29 mouse cellular contexts compared by ENCODE assay signal in genomic region chr12:31724576-31724975, GRCm38 (mm10). TPM values are rescaled to one million over a fixed set of nuclear protein-coding genes. Genes with fewer than 3 reads are reported as not detected.
DNase-seq lines count a peak whose midpoint lies in the region; ATAC-seq and TF ChIP-seq lines count a peak whose summit lies in the region.
"Had no signal": no experiment of that assay in that cellular context is flagged by ENCODE, and none has a peak within 500 bp of the region (broad histone marks: within the 10 kb centered on the region; RNA-seq: fewer than 3 reads in every experiment).

No protein-coding gene starts in this region.

- peak overlapping the region; percentile 62; the same call in 1 of the 2 replicates for H3K27ac ChIP-seq in heart, adult 2 months
- peak overlapping the region; percentile 59 for H3K27ac ChIP-seq in heart, embryonic 16.5 days (ENCODE audit: low read length)
- no peak overlapping the region for H3K27ac ChIP-seq in ES-E14 (ENCODE audit: insufficient read depth, low read depth, low read length, poor library complexity, severe bottlenecking)
- H3K27ac ChIP-seq in stomach, postnatal 0 days (replicated peaks), result no peak overlapping the region
- H3K27ac ChIP-seq: forebrain, embryonic 10.5 days; forebrain, embryonic 13.5 days; hindbrain, embryonic 14.5 days; hindbrain, postnatal 0 days had no signal

- H3K79me2 ChIP-seq in heart, adult 2 months (replicated peaks; ENCODE audit: control insufficient read depth, insufficient read depth, low read length), result no peaks in the 10 kb centered on the region

- H3K27me3 ChIP-seq in heart, adult 2 months (ENCODE audit: control insufficient read depth, insufficient read depth, low read length), result no peaks in the 10 kb centered on the region
- H3K27me3 ChIP-seq in heart, embryonic 16.5 days (ENCODE audit: control insufficient read depth, insufficient read depth, low read length), result no peaks in the 10 kb centered on the region
- H3K27me3 ChIP-seq in stomach, postnatal 0 days (ENCODE audit: control insufficient read depth, insufficient read depth, low read length), result no peaks in the 10 kb centered on the region
- H3K27me3 ChIP-seq: forebrain, embryonic 13.5 days had no signal

- H3K4me1 ChIP-seq in heart, adult 2 months (ENCODE audit: control insufficient read depth, insufficient read depth, low read length), result peaks cover 3% of the 10 kb centered on the region
- H3K4me1 ChIP-seq in heart, embryonic 16.5 days (ENCODE audit: control insufficient read depth, insufficient read depth, low read length), result peaks cover 24% of the 10 kb centered on the region
- peaks cover 2 to 8% of the 10 kb centered on the region in 2 experiments; a peak in 3 of 4 replicates for H3K4me1 ChIP-seq in ES-E14 (ENCODE audit: control insufficient read depth in 2 of 2, insufficient read depth in 2 of 2, low read length in 2 of 2, poor library complexity in 1 of 2)
- H3K4me1 ChIP-seq in stomach, postnatal 0 days (replicated peaks; ENCODE audit: control insufficient read depth, insufficient read depth), result no peaks in the 10 kb centered on the region

- peaks cover 7% of the 10 kb centered on the region for H3K36me3 ChIP-seq in heart, adult 2 months (ENCODE audit: control insufficient read depth, insufficient read depth, low read length)
- 0 out of 2 replicates have a peak, but pooled peaks cover 2% of the 10 kb centered on the region for H3K36me3 ChIP-seq in heart, embryonic 16.5 days (ENCODE audit: control insufficient read depth, insufficient read depth)
- H3K36me3 ChIP-seq in ES-E14 (ENCODE audit: control insufficient read depth, insufficient read depth, low read length, poor library complexity, severe bottlenecking), result no peaks in the 10 kb centered on the region
- H3K36me3 ChIP-seq in stomach, postnatal 0 days (ENCODE audit: control insufficient read depth, insufficient read depth, low read length), result no peaks in the 10 kb centered on the region
- H3K36me3 ChIP-seq: forebrain, embryonic 10.5 days had no signal

- intact Hi-C loops in heart, adult 2 months (cut with DNase I), result no loop called here

- ATAC-seq in heart, embryonic 16.5 days (replicated peaks; ENCODE audit: extremely low read depth, insufficient read depth, low FRiP score), result no peak
- ATAC-seq in stomach, postnatal 0 days (ENCODE audit: low FRiP score, low TSS enrichment), result no peak
- ATAC-seq: forebrain, embryonic 13.5 days; forebrain, embryonic 16.5 days; hindbrain, postnatal 0 days; inflammation-experienced regulatory T-cells, adult 6 months; intestine, embryonic 16.5 days had no signal

- TF ChIP-seq CTCF in heart, adult 2 months (IDR thresholded peaks at IDR 0.05), result no peak
- TF ChIP-seq CTCF in stomach, postnatal 0 days (IDR thresholded peaks at IDR 0.05; ENCODE audit: low read depth), result peak; percentile 11; the same call in 1 of the 2 replicates

- 88% methylated on average over 3 of the region's 3 CpGs for WGBS in heart, adult 2 months
- 87% methylated on average over 3 of the region's 3 CpGs for WGBS in heart, embryonic 16.5 days
- 91% methylated on average over 3 of the region's 3 CpGs for WGBS in stomach, postnatal 0 days

- no peaks in the 10 kb centered on the region; the same call in 1 of the 2 replicates for H3K9me3 ChIP-seq in heart, embryonic 16.5 days (replicated peaks; ENCODE audit: control insufficient read depth, low read length)
- H3K9me3 ChIP-seq in ES-E14 (ENCODE audit: control insufficient read depth, insufficient read depth, low read depth, low read length), result no peaks in the 10 kb centered on the region
- H3K9me3 ChIP-seq in stomach, postnatal 0 days (ENCODE audit: control insufficient read depth, low read length), result no peaks in the 10 kb centered on the region
- H3K9me3 ChIP-seq: forebrain, embryonic 10.5 days; forebrain, embryonic 13.5 days had no signal

- no peak for TF ChIP-seq POLR2A in heart, adult 2 months (IDR thresholded peaks at IDR 0.05; ENCODE audit: insufficient read depth, low read depth, low read length)

- H3K4me3 ChIP-seq in heart, adult 2 months, result no peak overlapping the region
- no peak overlapping the region for H3K4me3 ChIP-seq in heart, embryonic 16.5 days (ENCODE audit: low read length)
- H3K4me3 ChIP-seq in ES-E14 (ENCODE audit: insufficient read depth in 1 of 2, low read depth in 1 of 2, low read length in 2 of 2, poor library complexity in 1 of 2, severe bottlenecking in 1 of 2), result no peak overlapping the region
- H3K4me3 ChIP-seq in stomach, postnatal 0 days (ENCODE audit: low read depth, low read length), result no peak overlapping the region
- H3K4me3 ChIP-seq: forebrain, embryonic 10.5 days; forebrain, embryonic 13.5 days had no signal

- TF ChIP-seq EP300 in heart, adult 2 months (IDR thresholded peaks at IDR 0.05; ENCODE audit: insufficient read depth, low read depth, low read length), result no peak
- no peak for TF ChIP-seq EP300 in stomach, postnatal 0 days (optimal IDR thresholded peaks at IDR 0.05)

- H3K9ac ChIP-seq in heart, adult 2 months (ENCODE audit: low read depth, low read length), result no peak overlapping the region
- H3K9ac ChIP-seq in heart, embryonic 16.5 days (ENCODE audit: low read length), result no peak overlapping the region
- H3K9ac ChIP-seq in ES-E14 (ENCODE audit: insufficient read depth, low read depth, low read length, poor library complexity, severe bottlenecking), result no peak overlapping the region
- H3K9ac ChIP-seq in stomach, postnatal 0 days (ENCODE audit: low read length), result no peak overlapping the region
- H3K9ac ChIP-seq: forebrain, embryonic 13.5 days; hindbrain, embryonic 14.5 days had no signal

- no peak overlapping the region for H3K4me2 ChIP-seq in heart, embryonic 16.5 days (ENCODE audit: low read depth, low read length)
- no peak overlapping the region for H3K4me2 ChIP-seq in stomach, postnatal 0 days (replicated peaks; ENCODE audit: low read depth)
- H3K4me2 ChIP-seq: forebrain, embryonic 13.5 days; hindbrain, embryonic 14.5 days had no signal

- in situ Hi-C loops in ES-E14 (cut with MboI; ENCODE audit: low sequenced_read_pairs in 2 of 2, unreplicated experiment in 2 of 2), result no loop called here

- DNase-seq in heart, adult 2 months, result no peak
- no peak for DNase-seq in heart, adult 18-20 months
- no peak for DNase-seq in heart, adult 9 months (ENCODE audit: low spot score in 2 of 2)
- peak; percentile 11 for DNase-seq in ES-E14 (ENCODE audit: low read depth, low spot score)
- no peak for DNase-seq in stomach, postnatal 0 days (ENCODE audit: low spot score)
- DNase-seq in embryo, embryonic 9.5 days (ENCODE audit: extremely low spot score), result no peak
- DNase-seq in layer of hippocampus, adult 8-10 months (ENCODE audit: low spot score in 2 of 2), result no peak
- DNase-seq: adrenal gland, adult 2 months; adrenal gland, postnatal 14 days; cerebellum, adult 11 months; cerebellum, adult 2 months; cerebellum, adult 9-11 months; cerebellum, postnatal 25 days; embryo, embryonic 11 days; gastrocnemius, postnatal 14 days; heart, adult 11 months; heart, postnatal 36 days; kidney, adult 18-20 months; kidney, adult 9 months had no signal

TF ChIP-seq in ES-E14, 5 proteins besides CTCF, POLR2A, EP300 and RAD21:
- TF ChIP-seq ZC3H11A (IDR thresholded peaks at IDR 0.05; ENCODE audit: borderline replicate concordance, low read depth, low read length), result no peak
- no peak for TF ChIP-seq HCFC1 (IDR thresholded peaks at IDR 0.05; ENCODE audit: borderline replicate concordance, insufficient read depth, low read length)
- no peak for TF ChIP-seq ZNF384 (IDR thresholded peaks at IDR 0.05; ENCODE audit: low read depth, low read length)
- TF ChIP-seq MAFK (IDR thresholded peaks at IDR 0.05; ENCODE audit: insufficient read depth, low read depth, low read length), result no peak
- TF ChIP-seq CHD2 (IDR thresholded peaks at IDR 0.05; ENCODE audit: low read depth, low read length), result no peak

RNA-seq across cellular contexts. Expression of gene Gpr22, which starts 10.8 kb away (rescaled TPM):
- total RNA-seq in heart, adult 2 months (2021), result 10 to 100 TPM; 19.0 to 29.6 TPM
- polyA plus RNA-seq in heart, adult 2 months (2012; rRNA removed), result 12.4 and 37.9 TPM in 2 replicates
- total RNA-seq in heart, adult 18-20 months (2021), result 10 to 100 TPM; 16.6 to 20.0 TPM
- polyA plus RNA-seq in heart, embryonic 16.5 days (2015; fragmentation: Nextera tagmentation; extraction: Ambion mirVana), result 7.5 and 8.1 TPM in 2 replicates
- 0.21 and 0.22 TPM in 2 replicates for total RNA-seq in ES-E14 (2012; rRNA removed)
- 1.5 and 1.7 TPM in 2 replicates for polyA plus RNA-seq in stomach, postnatal 0 days (2015; fragmentation: Nextera tagmentation; extraction: Ambion mirVana)
- total RNA-seq in layer of hippocampus, adult 8-10 months (2022), result 10 to 100 TPM; 70.4 to 84.7 (median 75.1) TPM
- total RNA-seq: gastrocnemius, adult 18-20 months; gastrocnemius, postnatal 14 days; gastrocnemius, postnatal 4 days had no signal

Comparison
In these comparisons a context has a peak if more than half of its experiments do, and no peak if none do; other contexts are left out.
1. H3K27ac ChIP-seq: peak in heart, adult 2 months (single experiment) and heart, embryonic 16.5 days (single experiment); none in ES-E14 (single experiment) and stomach, postnatal 0 days (single experiment).
2. RNA of gene Gpr22, which starts 10.8 kb away (total RNA-seq): 70.4 to 84.7 TPM in layer of hippocampus, adult 8-10 months, 19.0 to 29.6 TPM in heart, adult 2 months and 16.6 to 20.0 TPM in heart, adult 18-20 months; 0.21 to 0.22 TPM in ES-E14; every median in the first group is over 10 times any median in the second.